Mouse (Mus musculus) erythroblast, embryonic 14.5 days (primary cell): Measurements from ENCODE around the gene Cdkal1.

Source experiments
- GATA1 ChIP-seq: IDR thresholded peaks from 2 replicates; pipeline ENCODE4 v1.6.1; 2012; ENCODE audit warnings: low read length, inconsistent platforms, mixed read lengths
- TAL1 ChIP-seq: IDR thresholded peaks from 3 replicates; pipeline ENCODE4 v1.6.1; 2012; ENCODE audit warnings: low read length, inconsistent platforms, mixed read lengths

DNA sequence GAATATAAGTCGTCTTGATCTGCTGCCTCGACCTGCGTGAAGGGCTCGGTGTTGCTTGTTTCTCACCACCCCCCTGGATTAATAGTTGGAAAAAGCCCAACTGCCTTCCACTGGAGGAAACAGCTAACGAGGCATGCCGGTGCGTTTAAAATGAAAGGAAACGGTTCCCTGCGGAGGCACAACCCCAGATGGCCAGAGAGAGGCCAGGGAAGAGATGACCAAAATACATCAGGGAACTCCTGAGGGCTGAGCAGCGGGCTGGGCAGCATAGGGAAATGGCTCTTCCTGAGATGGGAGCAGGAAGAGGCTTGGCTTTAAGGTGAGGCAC is 499.4 kb downstream of the Cdkal1 start:
- no peak for TF ChIP-seq TAL1
- TF ChIP-seq GATA1, result no peak
